Mouse (Mus musculus): ENCODE results near the gene Hic1. TPM values are rescaled to one million over a fixed set of nuclear protein-coding genes. Genes with fewer than 3 reads are reported as not detected.

The Hic1 gene
- polyA plus RNA-seq, 1 experiment: 13.2 TPM

- DNase-seq (ENCODE audit: low read depth, low spot score): no peak
- 80% methylated on average over 4 of the region's 4 CpGs for WGBS
Observed at GRCm38 (mm10) chr11:75131300-75131699, 38.0 kb downstream of the Hic1 start.

- DNase-seq (ENCODE audit: low read depth, low spot score): no peak
- WGBS: 95% methylated on average over 6 of the region's 6 CpGs
Observed at GRCm38 (mm10) chr11:75129481-75129880, 39.8 kb downstream of the Hic1 start.

GRCm38 (mm10) chr11:75126384-75126783, 42.9 kb downstream of the Hic1 start:
- WGBS: 96% methylated on average over 3 of the region's 3 CpGs
- no peak for DNase-seq (ENCODE audit: low read depth, low spot score)

- WGBS: 94% methylated on average over 2 of the region's 2 CpGs
- no peak for DNase-seq (ENCODE audit: low read depth, low spot score)
Observed at GRCm38 (mm10) chr11:75124406-75124805, 44.9 kb downstream of the Hic1 start.

- DNase-seq (ENCODE audit: low read depth, low spot score): no peak
- 52% methylated on average over 1 of the region's 1 CpGs for WGBS
Observed at GRCm38 (mm10) chr11:75121348-75121747, 48.0 kb downstream of the Hic1 start.

GRCm38 (mm10) chr11:75119841-75120240, 49.5 kb downstream of the Hic1 start:
- DNase-seq (ENCODE audit: low read depth, low spot score): no peak
- WGBS: 69% methylated on average over 3 of the region's 3 CpGs

- WGBS: 85% methylated on average over 2 of the region's 2 CpGs
- no peak for DNase-seq (ENCODE audit: low read depth, low spot score)
Observed at GRCm38 (mm10) chr11:75119298-75119697, 50.0 kb downstream of the Hic1 start.

GRCm38 (mm10) chr11:75118141-75118540, 51.2 kb downstream of the Hic1 start:
- DNase-seq (ENCODE audit: low read depth, low spot score): no peak
- WGBS: 87% methylated on average over 2 of the region's 2 CpGs

GRCm38 (mm10) chr11:75116379-75116778, 52.9 kb downstream of the Hic1 start:
- no peak for DNase-seq (ENCODE audit: low read depth, low spot score)
- 72% methylated on average over 6 of the region's 6 CpGs for WGBS

Other genes with a start within 250 kb of the Hic1 start
- gene Smg6, start 243.7 kb downstream of the Hic1 start, polyA plus RNA-seq (2012; rRNA removed): 13.5 and 18.7 TPM in 2 replicates
- 8.6 and 15.9 TPM in 2 replicates for gene Srr, start 243.6 kb downstream of the Hic1 start, polyA plus RNA-seq (2012; rRNA removed)
- gene Ovca2, start 9.3 kb upstream of the Hic1 start, polyA plus RNA-seq (2012; rRNA removed): 23.8 and 34.4 TPM in 2 replicates
- 24.8 and 29.7 TPM in 2 replicates for gene Dph1, start 21.7 kb upstream of the Hic1 start, polyA plus RNA-seq (2012; rRNA removed)
- gene Rtn4rl1, start 24.3 kb upstream of the Hic1 start, polyA plus RNA-seq (2012; rRNA removed): 4.1 and 5.9 TPM in 2 replicates
- 16.4 and 18.6 TPM in 2 replicates for gene Rpa1, start 178.8 kb upstream of the Hic1 start, polyA plus RNA-seq (2012; rRNA removed)
- gene Smyd4, start 178.9 kb upstream of the Hic1 start, polyA plus RNA-seq (2012; rRNA removed): 1.6 and 2.4 TPM in 2 replicates

All from large intestine, adult 2 months (tissue).